Mouse (Mus musculus) embryonic fibroblast, embryonic 13.5 days (primary cell): ENCODE measurements at regions not wholly inside any gene's neighbourhood (a gene's known extent, or its start where the extent isn't known, plus 50 kb on each side); places are given as distances from the start of the nearest gene placed in this dataset.

ENCODE experiments used
- CTCF ChIP-seq: IDR thresholded peaks from 2 replicates; pipeline ENCODE4 v1.5.1; 2011; ENCODE audit warnings: mild to moderate bottlenecking, control low read depth, low read length, moderate library complexity, borderline replicate concordance; ENCODE audit not compliant: insufficient read depth
- POLR2A ChIP-seq: IDR thresholded peaks from 2 replicates; pipeline ENCODE4 v1.6.1; 2011; ENCODE audit warnings: low read depth, mild to moderate bottlenecking, control low read depth, low read length, moderate library complexity

DNA sequence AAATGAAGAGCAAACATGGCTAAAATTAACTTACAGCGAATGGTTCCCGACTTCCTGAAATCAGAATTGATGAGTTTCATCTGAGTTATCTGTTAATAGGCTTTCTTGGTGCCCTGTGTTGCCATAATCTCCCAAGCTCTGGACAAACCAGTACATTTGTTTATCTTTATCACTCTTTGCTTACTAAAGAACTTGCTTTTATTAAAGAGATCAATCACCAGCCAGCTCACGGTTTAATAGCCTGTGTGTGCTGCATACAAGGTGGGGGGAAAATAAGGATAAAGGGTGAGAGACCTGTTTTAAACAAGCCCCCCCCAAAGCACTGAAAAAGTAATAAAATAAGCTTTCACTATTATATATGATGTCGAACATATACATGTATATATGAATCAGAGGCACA, 441.3 kb downstream of the Rwdd3 start:
- TF ChIP-seq CTCF: no peak
- TF ChIP-seq POLR2A: no peak
